Comparison of ENCODE assay signal across 9 mouse cellular contexts in genomic region chr9:88326930-88327901, GRCm38 (mm10). TPM values are rescaled to one million over a fixed set of nuclear protein-coding genes. Genes with fewer than 3 reads are reported as not detected.
DNase-seq lines count a peak whose midpoint lies in the region; ATAC-seq and TF ChIP-seq lines count a peak whose summit lies in the region.
"Had no signal": no experiment of that assay in that cellular context is flagged by ENCODE, and none has a peak within 500 bp of the region (broad histone marks: within the 10 kb centered on the region; RNA-seq: fewer than 3 reads in every experiment).

Gene Nt5e, plus strand, starts transcription at chr9:88327197.

- DNase-seq in 3134 (ENCODE audit: extremely low read depth, insufficient read length, low spot score) (peak; percentile 91), liver (peak; percentile 67)
- DNase-seq in adrenal gland, postnatal 4 days (ENCODE audit: low spot score in 2 of 2), result peak; percentile 36 to 52
- DNase-seq in splenic B cell, adult 2 months (ENCODE audit: low read depth, low spot score), result peak; percentile 15

- TF ChIP-seq CTCF in embryonic fibroblast, embryonic 13.5 days (IDR thresholded peaks at IDR 0.05; ENCODE audit: borderline replicate concordance, insufficient read depth, low read length), result no peak

- no peak; the same call in 1 of the 2 replicates for TF ChIP-seq POLR2A in embryonic fibroblast, embryonic 13.5 days (IDR thresholded peaks at IDR 0.05; ENCODE audit: low read depth, low read length)

- H3K27ac ChIP-seq in embryonic fibroblast, embryonic 13.5 days (ENCODE audit: insufficient read depth, low read length), result peak within 1 kb of the TSS; percentile 51
- no peak within 1 kb of the TSS for H3K27ac ChIP-seq in heart, embryonic 11.5 days (ENCODE audit: low read depth, low read length)
- H3K27ac ChIP-seq in kidney, embryonic 15.5 days, result no peak within 1 kb of the TSS

- H3K27me3 ChIP-seq in heart, embryonic 11.5 days (ENCODE audit: control insufficient read depth, insufficient read depth, low read length), result peaks cover 10% of the 10 kb centered on the region
- peaks cover 39% of the 10 kb centered on the region for H3K27me3 ChIP-seq in kidney, embryonic 15.5 days
- no peaks in the 10 kb centered on the region for H3K27me3 ChIP-seq in splenic B cell, adult 2 months (ENCODE audit: control insufficient read depth, insufficient read depth, low read length, poor library complexity, severe bottlenecking)

- no peaks in the 10 kb centered on the region; the same call in 1 of the 2 replicates for H3K4me1 ChIP-seq in embryonic fibroblast, embryonic 13.5 days (ENCODE audit: control insufficient read depth, insufficient read depth, low read length)
- H3K4me1 ChIP-seq in heart, embryonic 11.5 days (ENCODE audit: control insufficient read depth, insufficient read depth, low read length), result no peaks in the 10 kb centered on the region
- H3K4me1 ChIP-seq in kidney, embryonic 15.5 days, result peaks cover 9% of the 10 kb centered on the region

- H3K4me3 ChIP-seq in embryonic fibroblast, embryonic 13.5 days (ENCODE audit: insufficient read depth, low read length), result peak within 1 kb of the TSS; percentile 53
- peak within 1 kb of the TSS; percentile 67 for H3K4me3 ChIP-seq in heart, embryonic 11.5 days (ENCODE audit: low read depth, low read length)
- peak within 1 kb of the TSS; percentile 58 for H3K4me3 ChIP-seq in kidney, embryonic 15.5 days (replicated peaks)

- no peaks in the 10 kb centered on the region for H3K9me3 ChIP-seq in heart, embryonic 11.5 days (replicated peaks; ENCODE audit: control insufficient read depth, low read length)
- no peaks in the 10 kb centered on the region for H3K9me3 ChIP-seq in kidney, embryonic 15.5 days (replicated peaks)
- H3K9me3 ChIP-seq: G1E had no signal

- H3K4me2 ChIP-seq in heart, embryonic 11.5 days, result peak within 1 kb of the TSS; percentile 88
- H3K4me2 ChIP-seq in kidney, embryonic 15.5 days, result peak within 1 kb of the TSS; percentile 97

- peak within 1 kb of the TSS; percentile 72 for H3K9ac ChIP-seq in heart, embryonic 11.5 days (ENCODE audit: low read depth, low read length)
- H3K9ac ChIP-seq in kidney, embryonic 15.5 days, result peak within 1 kb of the TSS; percentile 47

- H3K36me3 ChIP-seq in heart, embryonic 11.5 days (ENCODE audit: control insufficient read depth, insufficient read depth, low read length), result no peaks in the 10 kb centered on the region
- no peaks in the 10 kb centered on the region for H3K36me3 ChIP-seq in kidney, embryonic 15.5 days
- H3K36me3 ChIP-seq in splenic B cell, adult 2 months (ENCODE audit: control insufficient read depth, insufficient read depth, low read length, poor library complexity, severe bottlenecking), result no peaks in the 10 kb centered on the region
- H3K36me3 ChIP-seq: G1E had no signal

- peak; percentile 88 for ATAC-seq in heart, embryonic 11.5 days (replicated peaks; ENCODE audit: insufficient number of reproducible peaks, low FRiP score, low TSS enrichment)
- ATAC-seq in kidney, embryonic 15.5 days (replicated peaks; ENCODE audit: low FRiP score), result peak; percentile 97
- ATAC-seq in monocyte, adult 5-6 weeks (replicated peaks; ENCODE audit: insufficient number of reproducible peaks, low FRiP score, low TSS enrichment, poor library complexity, severe bottlenecking), result peak; percentile 56

- WGBS in heart, embryonic 11.5 days (ENCODE audit: insufficient replicate concordance), result under 1% methylated on average over 66 of the region's 66 CpGs
- WGBS in kidney, embryonic 15.5 days, result 1% methylated on average over 60 of the region's 66 CpGs

RNA-seq across cellular contexts. Expression of gene Nt5e, which starts in this region (rescaled TPM):
- 10 to 100 TPM; 24.2 to 28.3 TPM for total RNA-seq in adrenal gland, postnatal 4 days (2021)
- polyA plus RNA-seq in embryonic fibroblast, embryonic 13.5 days (2011; ENCODE audit: insufficient read length, low read depth, missing spikeins), result 2.5 and 4.0 TPM in 2 replicates
- polyA plus RNA-seq in heart, embryonic 11.5 days (2014; fragmentation: Nextera tagmentation; extraction: Ambion mirVana), result 2.8 and 3.0 TPM in 2 replicates
- 2.2 and 3.6 TPM in 2 replicates for polyA plus RNA-seq in kidney, embryonic 15.5 days (2015; fragmentation: Nextera tagmentation; extraction: Ambion mirVana)
- total RNA-seq in monocyte, adult 5-6 weeks (2017), result 4.6 to 8.6 TPM (median 4.9 TPM) in 3 replicates
- polyA plus RNA-seq: G1E had no signal

Comparison
In these comparisons a context has a peak if more than half of its experiments do, and no peak if none do; other contexts are left out.
1. DNase-seq: peak in every context shown above with its lines; median percentile 91 in 3134; 67 in liver; 44 in adrenal gland, postnatal 4 days; 15 in splenic B cell, adult 2 months.